Mouse (Mus musculus) cerebellum, adult 18-20 months (tissue): ENCODE results near the gene Scd4.
A peak's percentile ranks its signal among the peaks of the same experiment; 100 is the strongest.

Experiments
- DNase-seq, 2 experiments: peaks; one replicate each; pipeline ENCODE4 v3.0.0; 2021

Gene Scd4

DNA sequence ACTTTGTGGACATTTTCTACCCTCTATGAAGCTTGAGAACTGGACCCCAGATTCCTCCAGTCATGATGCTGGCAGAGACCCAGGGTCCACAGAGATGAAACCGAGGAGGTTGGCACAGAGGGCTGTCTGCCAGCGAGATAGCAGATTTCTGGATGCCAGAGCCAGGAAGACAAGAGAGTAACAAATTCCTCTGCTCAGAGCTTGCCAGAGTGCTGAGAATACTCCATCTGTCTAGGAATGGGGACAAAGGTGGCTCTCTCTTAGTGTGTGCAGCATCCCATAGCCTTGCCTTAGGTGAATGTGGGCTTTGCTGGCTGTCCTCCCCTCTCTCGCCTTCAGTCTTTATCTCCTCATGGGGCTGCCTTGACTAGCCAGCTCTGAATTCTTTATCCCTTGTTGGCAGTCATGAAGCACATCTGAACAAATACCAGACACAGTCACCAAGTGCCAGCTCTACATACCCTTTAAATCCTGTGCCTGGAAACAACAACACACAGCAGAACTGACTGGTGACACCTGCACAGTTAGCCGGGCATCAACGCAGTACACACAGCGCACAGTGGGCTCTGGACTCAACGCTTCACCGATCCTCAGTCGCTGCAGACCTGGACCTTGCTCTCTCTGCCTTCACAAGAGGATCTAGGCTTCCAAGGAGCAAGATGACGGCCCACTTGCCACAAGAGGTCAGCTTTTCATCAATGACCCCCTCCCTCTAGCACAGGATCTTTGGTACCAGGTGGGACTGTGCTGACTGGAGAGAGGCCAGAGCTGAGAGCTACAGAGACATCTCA, at the start of gene Scd4:
TSS of gene Scd4 (plus strand) at position 260 of the 791 bp plus-strand sequence.
- peak; percentile 72 to 79 for DNase-seq

DNA sequence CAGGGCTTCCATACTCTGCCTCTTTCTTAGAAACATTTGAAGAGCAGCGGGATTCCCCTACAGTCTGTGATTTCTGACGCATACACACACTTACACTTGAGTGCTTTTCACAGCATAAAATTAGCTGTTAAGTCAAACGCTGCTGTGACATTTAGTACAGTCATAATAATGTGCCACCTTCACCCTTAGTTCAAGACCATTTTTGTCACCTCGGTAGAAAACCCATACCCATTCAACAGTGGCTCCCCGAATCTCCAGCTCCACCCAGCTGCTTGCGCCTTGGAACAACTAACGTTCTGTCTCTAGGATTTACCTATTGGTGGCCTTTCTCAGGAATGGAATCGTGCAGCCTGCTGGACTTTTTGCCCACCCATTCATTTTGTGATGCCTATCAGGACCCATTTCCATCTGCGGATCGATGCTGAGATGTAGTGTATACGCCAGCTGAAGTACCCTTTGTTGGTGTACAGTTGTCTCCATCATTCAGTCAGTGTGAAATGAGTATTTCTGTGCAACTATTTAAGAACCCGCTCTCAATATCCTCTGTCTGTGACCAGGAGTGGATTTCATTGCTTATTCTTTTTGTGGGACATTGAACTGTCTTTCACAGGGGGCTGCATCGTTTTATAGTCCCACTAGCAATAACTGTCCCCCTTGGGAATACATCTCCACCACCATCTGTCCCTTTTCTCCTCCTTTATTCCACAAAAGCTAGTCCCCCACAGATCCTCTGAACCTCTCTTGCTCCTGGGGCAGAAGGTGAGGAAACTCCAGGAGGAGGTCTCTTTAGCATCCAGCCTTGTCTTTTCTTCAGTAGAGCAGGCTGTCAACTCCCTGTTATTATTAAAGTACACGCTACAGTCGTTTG, 49.5 kb upstream of the Scd4 start:
- DNase-seq: no peak

DNA sequence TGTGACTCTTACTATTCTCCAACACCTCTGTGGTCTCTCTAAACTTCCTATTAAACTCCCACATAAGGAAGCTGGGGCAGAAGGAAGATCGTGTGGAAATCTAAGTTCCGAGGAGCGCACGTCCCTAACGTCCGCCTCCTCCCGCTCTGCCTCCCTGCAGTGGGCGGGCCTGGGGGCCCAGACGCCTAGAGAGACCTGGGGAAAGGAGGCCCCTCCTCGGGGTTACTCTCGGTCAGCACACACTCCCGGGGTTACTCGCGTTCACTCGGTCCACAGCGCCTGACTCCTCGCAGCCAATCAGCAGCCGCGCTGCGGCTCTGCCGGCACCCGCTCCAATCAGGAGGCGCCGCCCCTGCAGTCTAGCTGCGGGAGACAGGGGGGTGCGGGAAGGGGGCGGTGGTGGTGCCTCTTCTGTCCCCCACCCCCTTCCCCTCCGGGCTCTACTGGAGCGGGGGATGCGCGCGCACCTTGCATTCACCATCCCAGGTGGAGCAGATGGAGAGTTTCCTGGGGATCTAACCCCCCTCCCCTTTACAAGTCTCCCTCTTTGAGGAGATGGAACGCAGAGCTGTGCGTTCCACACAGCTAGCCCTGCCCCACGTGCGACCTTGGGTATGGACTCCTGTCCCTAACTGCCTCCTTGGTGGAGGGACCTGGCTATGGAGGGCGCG, 48.7 kb upstream of the Scd4 start:
- peak; percentile 90 to 93 for DNase-seq

DNA sequence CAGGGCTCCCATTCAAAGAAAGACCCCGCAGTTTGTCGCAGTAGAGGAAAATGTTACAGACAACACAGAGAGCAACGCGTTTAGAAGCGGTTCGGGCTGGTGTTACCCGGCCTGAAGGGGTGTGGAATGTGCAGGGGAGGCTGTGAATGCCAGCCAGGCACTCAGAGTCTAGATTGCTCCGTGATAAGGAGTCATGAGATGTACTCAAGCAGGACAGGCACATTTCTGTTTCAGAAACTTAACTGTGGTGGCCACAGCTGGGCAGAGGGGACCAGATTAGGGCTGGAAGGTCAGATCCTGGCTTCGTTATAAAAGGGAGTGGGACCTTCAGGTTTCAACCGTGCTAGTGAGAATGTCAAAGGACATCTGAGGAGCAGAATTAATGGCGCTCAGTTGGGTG, 48.2 kb upstream of the Scd4 start:
- DNase-seq: no peak

DNA sequence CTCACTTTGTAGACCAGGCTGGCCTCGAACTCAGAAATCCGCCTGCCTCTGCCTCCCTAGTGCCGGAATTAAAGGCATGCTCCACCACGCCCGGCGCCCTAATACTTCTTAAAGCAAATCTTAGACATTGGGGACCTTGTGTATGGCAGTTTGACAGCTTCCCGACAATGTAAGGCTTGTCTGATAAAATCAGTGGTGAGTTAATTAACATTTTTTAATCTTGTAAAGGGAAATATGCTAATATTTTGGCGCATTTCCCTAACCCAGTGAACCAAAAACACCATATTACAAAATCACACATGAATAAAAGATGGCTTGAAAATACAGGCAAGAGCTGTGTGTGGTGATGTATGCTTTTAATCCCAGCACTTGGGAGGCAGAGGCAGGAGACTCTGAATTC, 47.3 kb upstream of the Scd4 start:
- no peak for DNase-seq

DNA sequence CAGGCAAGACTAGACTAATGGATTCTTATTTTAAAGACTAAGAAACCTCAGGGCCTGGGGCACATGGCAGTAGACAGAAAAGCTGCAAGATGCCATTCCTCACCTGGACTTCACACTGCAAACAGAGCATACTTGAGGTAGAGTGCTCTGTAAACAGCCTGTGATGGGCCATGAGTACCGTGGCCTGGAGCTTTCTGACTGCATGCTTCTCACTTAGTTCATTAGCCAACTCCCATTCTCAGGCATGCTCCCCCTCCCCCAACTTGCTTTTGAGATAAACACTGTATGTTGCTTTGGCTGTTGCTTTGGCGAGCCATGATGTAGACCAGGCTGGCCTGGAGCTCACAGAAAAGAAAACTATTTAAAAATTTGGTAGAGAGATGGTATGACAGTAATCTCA, 46.8 kb upstream of the Scd4 start:
- no peak for DNase-seq

DNA sequence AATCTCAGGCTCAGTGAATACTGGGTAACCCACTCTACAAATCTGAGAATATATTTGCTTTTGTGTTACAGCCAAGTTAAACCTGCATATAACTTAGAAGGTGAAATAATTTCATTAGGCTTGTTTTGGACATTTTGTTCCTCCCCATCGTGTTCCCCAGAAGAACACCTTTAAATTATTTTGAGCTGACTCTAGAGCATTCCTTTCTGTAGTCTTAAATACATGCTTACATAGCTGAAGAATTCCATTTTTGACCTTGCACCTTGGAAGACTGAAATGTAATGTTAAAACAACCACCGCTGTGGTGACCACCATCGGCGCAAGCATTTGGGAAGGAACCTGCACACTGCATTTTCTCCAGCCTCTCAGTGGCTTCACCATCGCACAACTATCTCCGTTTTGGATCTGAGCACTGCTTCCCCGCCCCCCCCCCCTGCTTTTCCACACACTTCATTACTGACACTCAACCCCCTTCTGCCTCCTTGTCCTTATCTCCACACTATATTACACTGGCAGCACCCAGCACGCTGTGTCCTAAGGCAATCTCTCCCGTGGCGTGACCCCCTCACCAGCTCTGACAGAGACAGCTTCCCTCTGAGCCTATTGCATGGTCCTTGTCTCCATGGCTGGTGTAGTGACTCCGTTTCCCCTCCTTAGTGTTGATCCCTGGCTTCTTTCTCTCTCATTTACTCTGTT, 45.3 kb upstream of the Scd4 start:
- no peak for DNase-seq

DNA sequence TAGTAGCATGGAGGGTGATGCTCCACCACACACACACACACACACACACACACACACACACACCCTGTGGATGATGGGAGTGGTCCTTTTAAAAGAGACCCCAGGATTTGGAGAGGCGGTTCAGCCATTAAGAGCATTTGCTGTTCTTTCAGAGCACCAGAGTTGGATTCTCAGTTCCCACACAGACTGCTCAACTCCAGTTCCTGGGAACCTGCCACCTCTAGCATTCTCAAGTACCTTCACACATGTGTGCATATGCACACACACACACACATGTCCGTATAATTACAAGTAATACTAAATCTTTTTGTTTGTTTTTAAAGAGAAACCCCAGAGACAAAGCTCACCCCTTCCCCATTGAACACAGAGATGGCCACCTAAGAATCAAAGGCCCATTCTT, 40.8 kb upstream of the Scd4 start:
- no peak for DNase-seq

DNA sequence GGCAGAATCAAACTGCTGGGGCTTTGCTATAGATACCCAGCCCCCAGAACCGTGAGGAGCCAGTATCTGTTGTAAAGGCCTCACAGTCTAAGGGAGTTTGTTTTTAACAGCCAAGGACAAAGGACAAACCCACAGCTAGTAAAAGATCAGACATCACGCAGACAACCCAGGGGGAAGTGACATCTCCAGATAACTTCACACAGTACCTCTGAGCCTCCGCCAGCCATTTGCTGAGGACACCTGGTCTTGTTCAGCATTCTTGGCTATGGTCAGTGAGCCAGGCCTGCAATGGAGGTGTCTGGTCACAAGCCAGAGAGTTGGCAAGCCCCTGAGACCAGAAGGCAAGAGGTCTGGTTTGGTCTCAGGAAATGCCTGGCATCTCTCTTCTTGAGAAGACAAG, 40.4 kb upstream of the Scd4 start:
- peak; percentile 84 to 90 for DNase-seq

DNA sequence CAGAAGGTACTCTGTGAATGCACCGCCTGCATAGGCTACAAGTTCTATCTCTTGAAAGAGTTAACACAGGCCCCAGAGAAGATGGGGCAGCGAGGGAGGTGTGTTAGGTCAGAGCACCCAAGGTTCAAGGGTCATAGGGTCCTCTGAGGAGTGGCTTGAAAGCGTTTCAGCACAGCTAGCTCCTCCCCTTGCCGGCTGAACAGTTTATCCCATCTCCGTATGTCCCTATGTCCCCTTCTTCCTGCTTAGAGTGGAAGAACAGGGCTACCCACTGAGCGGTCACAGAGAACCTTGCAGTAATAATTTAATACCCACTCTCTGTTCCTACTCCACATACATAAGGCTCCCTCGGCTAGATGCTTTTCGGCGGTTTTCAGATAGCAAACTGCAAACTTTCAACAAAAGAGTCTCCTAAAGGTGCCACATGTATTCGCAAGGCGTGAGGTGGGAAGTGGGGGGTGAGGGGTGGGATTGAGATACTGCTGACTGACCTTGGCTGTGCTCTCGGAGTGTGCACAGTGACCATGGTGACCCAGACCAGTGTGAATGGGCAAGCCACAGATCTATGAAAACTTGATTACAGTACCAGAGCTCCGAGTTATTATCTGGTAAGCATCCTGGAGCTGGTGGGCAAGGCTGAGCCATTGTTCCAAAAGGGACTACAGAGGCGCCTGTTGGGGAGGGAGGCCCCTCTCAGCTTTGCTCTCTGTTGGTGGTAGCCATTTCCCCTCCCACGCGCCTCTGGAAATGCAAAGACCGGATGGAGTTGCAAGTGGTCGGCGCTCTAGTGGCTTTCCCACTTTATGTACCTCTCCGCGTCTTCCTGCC, 39.7 kb upstream of the Scd4 start, which contains the start of gene Scd2:
TSS of gene Scd2 (plus strand) at position 734 of the 828 bp plus-strand sequence.
- DNase-seq: peak in 1 of 2 experiments; percentile 33

DNA sequence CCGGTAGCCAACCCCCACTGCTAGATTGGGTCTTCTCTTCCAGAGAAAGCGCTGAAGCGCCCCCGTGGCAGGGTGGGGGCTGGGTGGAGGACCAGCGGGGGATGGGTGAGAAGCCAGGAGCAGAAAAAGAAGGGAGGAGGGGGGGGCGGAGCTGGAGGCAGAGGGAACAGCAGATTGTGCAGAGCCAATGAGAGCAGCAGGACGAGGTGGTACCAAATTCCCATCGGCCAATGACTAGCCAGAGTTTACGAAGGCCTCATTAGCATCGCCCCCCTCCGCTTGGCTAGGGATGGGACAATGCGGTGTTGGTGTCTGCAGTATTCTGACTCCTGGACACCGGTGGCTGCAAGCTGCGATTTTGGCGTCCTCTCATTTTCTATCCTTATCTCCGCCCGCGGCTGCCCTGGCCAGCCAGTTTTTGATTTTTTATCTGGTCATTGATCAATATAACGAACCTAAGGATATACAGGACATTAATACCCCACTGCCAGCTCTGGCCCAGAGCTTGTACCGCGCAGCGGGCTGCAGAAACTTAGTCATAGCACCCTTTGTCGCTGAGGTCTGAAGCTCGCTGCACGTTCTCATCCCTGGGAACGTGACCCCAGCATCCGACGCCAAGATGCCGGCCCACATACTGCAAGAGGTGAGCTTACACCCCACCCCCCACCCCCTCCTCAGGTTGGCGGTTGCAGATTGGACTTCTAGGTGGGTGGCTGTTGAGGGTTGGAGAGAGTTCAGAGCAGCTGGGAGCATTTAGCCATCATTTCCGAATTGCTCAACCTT, 38.9 kb upstream of the Scd4 start:
- peak; percentile 92 to 97 for DNase-seq

DNA sequence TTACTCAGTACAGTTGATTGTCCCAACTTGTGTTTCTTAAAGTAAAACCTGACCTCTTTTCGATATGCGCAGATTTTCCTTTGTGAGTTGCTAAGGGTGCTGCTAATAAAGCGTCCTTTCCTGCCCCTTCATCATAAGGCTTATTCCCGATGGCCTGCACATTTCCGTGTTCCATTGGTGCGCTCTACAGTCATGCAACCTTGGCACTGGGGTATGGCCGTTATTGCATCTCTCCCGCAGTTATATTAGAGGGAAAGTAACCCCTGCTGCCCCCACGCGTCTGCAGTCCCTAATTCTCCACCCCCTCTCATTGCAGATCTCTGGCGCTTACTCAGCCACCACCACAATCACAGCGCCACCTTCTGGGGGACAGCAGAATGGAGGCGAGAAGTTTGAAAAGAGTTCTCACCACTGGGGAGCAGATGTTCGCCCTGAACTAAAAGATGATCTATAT, 38.3 kb upstream of the Scd4 start:
- peak; percentile 90 to 91 for DNase-seq

DNA sequence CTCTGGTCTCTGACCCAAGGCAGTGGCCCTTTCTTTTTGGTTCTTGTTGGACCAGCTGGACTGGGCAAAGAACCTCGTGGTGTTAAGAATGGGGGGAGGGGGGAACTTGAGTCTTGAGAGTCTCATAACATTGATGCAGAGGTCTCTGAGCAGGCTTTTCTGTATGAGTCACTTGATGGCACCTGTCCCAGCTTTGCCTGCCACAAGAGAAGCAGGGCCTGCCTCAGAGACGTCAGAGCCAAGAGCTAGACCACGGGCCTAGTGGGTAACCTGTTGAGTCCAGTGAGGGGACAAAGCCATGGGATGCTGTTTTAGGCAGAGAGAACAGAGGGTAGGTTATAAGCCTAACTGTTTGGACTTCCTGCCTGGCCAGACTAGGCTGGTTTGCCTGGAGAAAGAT, 37.6 kb upstream of the Scd4 start:
- peak; percentile 66 to 69 for DNase-seq

DNA sequence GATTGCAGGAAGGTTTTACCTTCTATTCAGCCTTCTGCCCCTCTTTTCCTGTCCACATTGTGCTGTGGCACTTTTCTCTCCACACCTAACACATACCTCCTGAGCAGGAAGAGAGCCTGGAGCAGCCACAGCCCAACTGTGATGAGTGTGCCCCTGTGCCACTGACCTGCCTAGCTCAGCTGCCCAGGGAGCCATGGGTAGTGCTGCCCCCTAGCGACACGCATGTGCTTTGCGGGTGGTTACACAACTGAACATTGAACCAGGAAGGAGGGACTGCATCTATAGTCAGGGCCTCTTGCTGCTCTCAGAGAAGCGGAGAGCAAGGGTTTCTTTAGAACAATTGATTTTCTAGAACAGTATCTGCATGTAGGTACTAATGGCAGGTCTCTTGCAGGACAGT, 37.2 kb upstream of the Scd4 start:
- DNase-seq: peak; percentile 89 to 93

DNA sequence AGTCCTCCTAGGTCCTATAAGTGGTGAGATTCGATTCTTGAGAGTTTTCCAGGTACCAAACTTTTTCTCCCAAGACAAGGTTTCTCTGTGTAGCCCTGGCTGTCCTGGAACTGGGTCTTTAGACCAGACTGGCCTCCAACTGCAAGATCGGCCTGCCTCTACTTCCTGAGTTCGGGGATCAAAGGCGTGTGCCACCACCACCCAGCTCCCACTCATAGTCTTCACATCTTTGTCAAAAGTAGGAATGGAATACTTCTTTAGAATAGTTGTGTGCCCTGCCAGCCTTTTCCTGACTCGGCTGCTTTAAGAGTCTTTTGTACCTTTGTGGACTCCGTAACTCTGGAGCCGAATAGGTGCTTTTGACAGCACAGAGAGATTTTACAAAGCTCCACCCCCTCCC, 36.7 kb upstream of the Scd4 start:
- DNase-seq: peak in 1 of 2 experiments; percentile 36

DNA sequence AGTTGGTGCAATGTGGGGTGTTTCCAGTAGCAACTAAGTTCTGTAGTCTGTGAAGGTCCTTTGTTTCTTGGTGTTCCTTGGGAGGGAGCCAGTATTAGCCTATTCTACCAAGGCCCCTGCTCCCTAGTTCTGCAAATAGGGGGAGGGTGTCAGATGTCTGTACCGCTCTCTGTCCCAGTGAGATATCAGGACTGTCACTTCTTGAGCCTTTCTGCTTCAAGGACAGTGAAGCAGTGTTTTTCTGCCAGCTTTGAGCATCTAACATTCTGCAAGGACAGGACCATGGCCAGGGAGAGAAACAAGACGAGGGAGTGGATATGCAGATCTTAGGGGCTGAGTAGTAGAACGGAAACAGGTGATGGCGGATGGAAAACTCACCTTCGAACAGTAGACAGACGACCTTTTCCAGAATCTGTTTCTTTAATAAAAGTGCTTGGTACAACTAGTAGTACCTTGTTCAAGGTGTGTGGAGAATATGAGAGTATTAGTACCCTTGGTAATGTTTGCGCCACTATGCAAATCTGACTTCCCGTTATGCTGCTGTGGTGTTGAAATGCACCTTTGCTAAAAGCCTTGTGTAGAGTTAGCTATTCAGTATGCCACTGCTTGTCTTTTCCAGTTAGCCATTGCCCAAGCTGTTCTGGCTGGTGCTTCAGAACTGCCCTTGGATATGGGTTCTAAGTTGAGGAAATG, 35.7 kb upstream of the Scd4 start:
- DNase-seq: no peak

DNA sequence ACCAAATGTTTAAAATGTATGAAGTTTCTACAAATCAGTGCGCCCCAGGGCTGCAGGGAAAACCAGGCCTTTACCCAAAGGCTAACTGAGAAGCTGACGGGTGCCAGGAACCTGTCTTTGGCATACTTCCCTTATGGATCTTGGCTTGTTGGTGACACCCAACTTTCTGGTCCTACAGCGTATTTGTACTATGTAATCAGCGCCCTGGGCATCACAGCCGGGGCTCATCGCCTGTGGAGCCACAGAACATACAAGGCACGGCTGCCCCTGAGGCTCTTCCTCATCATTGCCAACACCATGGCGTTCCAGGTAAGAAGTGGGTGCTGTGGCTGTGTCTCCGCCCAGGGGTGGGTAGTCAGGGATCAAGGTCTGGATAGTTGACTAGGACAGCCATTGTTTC, 35.0 kb upstream of the Scd4 start:
- DNase-seq: peak; percentile 40 to 43

DNA sequence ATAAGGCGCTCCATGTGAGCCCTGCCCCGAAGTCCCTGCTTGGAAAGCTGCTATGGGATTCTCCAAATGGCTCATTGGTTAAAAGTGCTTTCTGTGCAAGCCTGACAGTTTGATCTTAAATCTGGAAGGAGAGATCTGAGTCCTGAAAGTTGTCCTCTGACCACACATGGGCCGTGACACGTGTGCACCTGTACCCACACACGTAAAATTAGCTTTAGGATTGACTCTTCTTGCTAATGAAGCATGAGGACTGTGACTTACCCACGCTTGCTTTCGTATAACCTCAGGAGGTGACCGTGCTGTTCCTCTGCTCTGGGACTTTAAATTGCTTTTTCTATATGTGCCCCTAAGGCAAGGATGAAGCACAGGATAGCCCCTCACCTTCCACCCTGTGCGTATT, 33.8 kb upstream of the Scd4 start:
- DNase-seq: no peak

DNA sequence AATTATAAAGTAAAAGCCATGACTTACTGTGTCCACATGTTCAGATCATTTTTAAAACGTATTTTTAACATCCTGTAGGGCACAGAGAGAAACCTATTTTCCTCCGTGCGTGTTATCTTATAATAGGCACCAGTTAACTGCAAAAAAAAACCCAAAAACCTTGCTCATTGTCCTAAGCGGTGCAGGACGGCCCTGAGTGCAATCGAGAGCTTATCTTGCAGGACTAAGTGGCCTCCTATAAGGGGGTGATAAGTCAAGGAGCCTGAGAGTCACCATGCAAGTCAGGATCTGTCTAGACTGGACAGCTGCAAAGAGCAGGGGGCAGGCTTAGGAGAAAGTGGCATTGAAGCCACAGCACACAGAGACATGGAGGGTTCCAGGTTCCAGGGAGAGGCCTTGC, 33.0 kb upstream of the Scd4 start:
- no peak for DNase-seq

DNA sequence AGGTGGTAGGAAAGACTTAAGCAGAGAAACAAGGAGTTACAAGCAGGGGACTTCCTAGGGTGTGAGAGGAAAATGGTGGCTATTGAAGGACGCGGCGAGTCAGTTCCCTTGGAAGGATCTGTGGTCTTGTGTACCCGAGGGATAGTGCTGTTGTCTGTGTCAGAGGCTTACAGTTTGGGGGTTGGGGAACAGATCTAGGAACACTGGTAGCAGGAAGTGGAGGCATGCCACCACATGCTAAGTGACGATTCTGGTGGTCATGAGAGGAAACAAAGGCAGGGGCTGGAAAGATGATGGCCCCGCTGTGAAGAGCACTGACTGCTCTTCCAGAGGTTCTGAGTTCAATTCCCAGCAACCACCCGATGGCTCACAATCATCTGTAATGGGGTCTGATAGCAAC, 32.4 kb upstream of the Scd4 start:
- no peak for DNase-seq
